Mouse (Mus musculus): Measurements from ENCODE around the gene Kctd3. TPM values are rescaled to one million over a fixed set of nuclear protein-coding genes. Genes with fewer than 3 reads are reported as not detected.

The Kctd3 gene
- polyA plus RNA-seq, 1 experiment from 2014 or later, result 36.4 TPM

- H3K36me3 ChIP-seq (ENCODE audit: control insufficient read depth, insufficient read depth, low read length), result no peaks in the 10 kb centered on the region
- 77% methylated on average over 1 of the region's 1 CpGs for WGBS
- DNase-seq (ENCODE audit: low spot score), result no peak
- no peaks in the 10 kb centered on the region for H3K4me1 ChIP-seq (replicated peaks; ENCODE audit: control insufficient read depth, insufficient read depth, low read length)
- no peak overlapping the region for H3K4me2 ChIP-seq (ENCODE audit: low read length)
- ATAC-seq (replicated peaks; ENCODE audit: low FRiP score, low TSS enrichment, low read depth), result no peak
- H3K4me3 ChIP-seq (ENCODE audit: low read depth, low read length), result no peak overlapping the region
- H3K9ac ChIP-seq (ENCODE audit: low read length), result no peak overlapping the region
- H3K27ac ChIP-seq (ENCODE audit: low read depth), result no peak overlapping the region
- H3K9me3 ChIP-seq (ENCODE audit: control insufficient read depth, low read length), result no peaks in the 10 kb centered on the region
- H3K27me3 ChIP-seq (replicated peaks; ENCODE audit: control insufficient read depth, insufficient read depth, low read length), result no peaks in the 10 kb centered on the region
Measured at GRCm38 (mm10) chr1:189023701-189024080, 16.1 kb upstream of the Kctd3 start.

- DNase-seq (ENCODE audit: low spot score) (peak; percentile 56), ATAC-seq (replicated peaks; ENCODE audit: low FRiP score, low TSS enrichment, low read depth) (no peak)
- Histone ChIP-seq H3K27me3 (replicated peaks; ENCODE audit: control insufficient read depth, insufficient read depth, low read length) (no peaks in the 10 kb centered on the region), H3K9ac (ENCODE audit: low read length) (no peak overlapping the region), H3K27ac (ENCODE audit: low read depth) (no peak overlapping the region), H3K36me3 (ENCODE audit: control insufficient read depth, insufficient read depth, low read length) (no peaks in the 10 kb centered on the region), H3K4me1 (replicated peaks; ENCODE audit: control insufficient read depth, insufficient read depth, low read length) (no peaks in the 10 kb centered on the region), H3K4me2 (ENCODE audit: low read length) (no peak overlapping the region), H3K4me3 (ENCODE audit: low read depth, low read length) (no peak overlapping the region), H3K9me3 (ENCODE audit: control insufficient read depth, low read length) (no peaks in the 10 kb centered on the region)
- WGBS, result 47% methylated on average over 7 of the region's 7 CpGs
Measured at GRCm38 (mm10) chr1:189022925-189023700, 15.5 kb upstream of the Kctd3 start.

- ATAC-seq (replicated peaks; ENCODE audit: low FRiP score, low TSS enrichment, low read depth), result no peak
- H3K9me3 ChIP-seq (ENCODE audit: control insufficient read depth, low read length), result no peaks in the 10 kb centered on the region
Measured at GRCm38 (mm10) chr1:189015372-189015771, 7.7 kb upstream of the Kctd3 start.

GRCm38 (mm10) chr1:189013587-189013921 is 5.9 kb upstream of the Kctd3 start:
- 10% methylated on average over 4 of the region's 4 CpGs for WGBS
- no peak overlapping the region for H3K27ac ChIP-seq (ENCODE audit: low read depth)
- no peak for DNase-seq (ENCODE audit: low spot score)
- no peaks in the 10 kb centered on the region for H3K27me3 ChIP-seq (replicated peaks; ENCODE audit: control insufficient read depth, insufficient read depth, low read length)
- H3K9ac ChIP-seq (ENCODE audit: low read length), result peak overlapping the region; percentile 29; the same call in 1 of the 2 replicates
- H3K4me1 ChIP-seq (replicated peaks; ENCODE audit: control insufficient read depth, insufficient read depth, low read length), result peaks cover 13% of the 10 kb centered on the region; the same call in 1 of the 2 replicates
- H3K4me2 ChIP-seq (ENCODE audit: low read length), result peak overlapping the region; percentile 45
- H3K4me3 ChIP-seq (ENCODE audit: low read depth, low read length), result no peak overlapping the region
- no peaks in the 10 kb centered on the region for H3K36me3 ChIP-seq (ENCODE audit: control insufficient read depth, insufficient read depth, low read length)
- H3K9me3 ChIP-seq (ENCODE audit: control insufficient read depth, low read length), result no peaks in the 10 kb centered on the region
- peak; percentile 29; the same call in 1 of the 2 replicates for ATAC-seq (replicated peaks; ENCODE audit: low FRiP score, low TSS enrichment, low read depth)

More at GRCm38 (mm10) chr1:189015372-189015771, 7.7 kb upstream of the Kctd3 start:
- Histone ChIP-seq H3K36me3 (ENCODE audit: control insufficient read depth, insufficient read depth, low read length) (no peaks in the 10 kb centered on the region), H3K27me3 (replicated peaks; ENCODE audit: control insufficient read depth, insufficient read depth, low read length) (no peaks in the 10 kb centered on the region), H3K27ac (ENCODE audit: low read depth) (no peak overlapping the region), H3K9ac (ENCODE audit: low read length) (no peak overlapping the region), H3K4me3 (ENCODE audit: low read depth, low read length) (no peak overlapping the region), H3K4me2 (ENCODE audit: low read length) (no peak overlapping the region), H3K4me1 (replicated peaks; ENCODE audit: control insufficient read depth, insufficient read depth, low read length) (peaks cover 13% of the 10 kb centered on the region; the same call in 1 of the 2 replicates)
- WGBS, result 79% methylated on average over 2 of the region's 2 CpGs
- DNase-seq (ENCODE audit: low spot score), result no peak

- Histone ChIP-seq H3K27ac (ENCODE audit: low read depth) (no peak overlapping the region), H3K4me1 (replicated peaks; ENCODE audit: control insufficient read depth, insufficient read depth, low read length) (peaks cover 13% of the 10 kb centered on the region; the same call in 1 of the 2 replicates), H3K4me2 (ENCODE audit: low read length) (peak overlapping the region; percentile 45), H3K9me3 (ENCODE audit: control insufficient read depth, low read length) (no peaks in the 10 kb centered on the region), H3K36me3 (ENCODE audit: control insufficient read depth, insufficient read depth, low read length) (no peaks in the 10 kb centered on the region), H3K4me3 (ENCODE audit: low read depth, low read length) (peak overlapping the region; percentile 13), H3K9ac (ENCODE audit: low read length) (peak overlapping the region; percentile 29; the same call in 1 of the 2 replicates), H3K27me3 (replicated peaks; ENCODE audit: control insufficient read depth, insufficient read depth, low read length) (no peaks in the 10 kb centered on the region)
- peak; percentile 73 for DNase-seq (ENCODE audit: low spot score)
- peak; percentile 45; the same call in 1 of the 2 replicates for ATAC-seq (replicated peaks; ENCODE audit: low FRiP score, low TSS enrichment, low read depth)
- 2% methylated on average over 16 of the region's 16 CpGs for WGBS
Measured at GRCm38 (mm10) chr1:189012846-189013586, 5.4 kb upstream of the Kctd3 start.

GRCm38 (mm10) chr1:189010671-189011070 is 3.0 kb upstream of the Kctd3 start:
- H3K9ac ChIP-seq (ENCODE audit: low read length), result no peak overlapping the region
- H3K9me3 ChIP-seq (ENCODE audit: control insufficient read depth, low read length), result no peaks in the 10 kb centered on the region
- no peak overlapping the region for H3K4me3 ChIP-seq (ENCODE audit: low read depth, low read length)
- 0 out of 2 replicates have a peak, but pooled peaks cover 1% of the 10 kb centered on the region for H3K36me3 ChIP-seq (ENCODE audit: control insufficient read depth, insufficient read depth, low read length)
- H3K27me3 ChIP-seq (replicated peaks; ENCODE audit: control insufficient read depth, insufficient read depth, low read length), result no peaks in the 10 kb centered on the region
- no peak overlapping the region for H3K27ac ChIP-seq (ENCODE audit: low read depth)
- ATAC-seq (replicated peaks; ENCODE audit: low FRiP score, low TSS enrichment, low read depth), result no peak
- peaks cover 27% of the 10 kb centered on the region for H3K4me1 ChIP-seq (replicated peaks; ENCODE audit: control insufficient read depth, insufficient read depth, low read length)
- 86% methylated on average over 4 of the region's 4 CpGs for WGBS
- no peak for DNase-seq (ENCODE audit: low spot score)
- no peak overlapping the region for H3K4me2 ChIP-seq (ENCODE audit: low read length)

- Histone ChIP-seq H3K36me3 (ENCODE audit: control insufficient read depth, insufficient read depth, low read length) (peaks cover 6% of the 10 kb centered on the region; the same call in 1 of the 2 replicates), H3K4me1 (replicated peaks; ENCODE audit: control insufficient read depth, insufficient read depth, low read length) (peaks cover 20% of the 10 kb centered on the region), H3K4me2 (ENCODE audit: low read length) (peak overlapping the region; percentile 32), H3K27ac (ENCODE audit: low read depth) (no peak overlapping the region), H3K4me3 (ENCODE audit: low read depth, low read length) (peak overlapping the region; percentile 98), H3K9me3 (ENCODE audit: control insufficient read depth, low read length) (no peaks in the 10 kb centered on the region), H3K27me3 (replicated peaks; ENCODE audit: control insufficient read depth, insufficient read depth, low read length) (no peaks in the 10 kb centered on the region), H3K9ac (ENCODE audit: low read length) (no peak overlapping the region)
- 50% methylated on average over 7 of the region's 7 CpGs for WGBS
- ATAC-seq (replicated peaks; ENCODE audit: low FRiP score, low TSS enrichment, low read depth) (peak; percentile 56), DNase-seq (ENCODE audit: low spot score) (no peak)
Measured at GRCm38 (mm10) chr1:189007980-189008324, 311 bp upstream of the Kctd3 start.

GRCm38 (mm10) chr1:189006826-189007225 is 815 bp downstream of the Kctd3 start:
- WGBS, result 1% methylated on average over 7 of the region's 7 CpGs
- Histone ChIP-seq H3K4me1 (replicated peaks; ENCODE audit: control insufficient read depth, insufficient read depth, low read length) (peaks cover 17% of the 10 kb centered on the region), H3K4me3 (ENCODE audit: low read depth, low read length) (peak overlapping the region; percentile 98), H3K27me3 (replicated peaks; ENCODE audit: control insufficient read depth, insufficient read depth, low read length) (no peaks in the 10 kb centered on the region), H3K9ac (ENCODE audit: low read length) (peak overlapping the region; percentile 97), H3K36me3 (ENCODE audit: control insufficient read depth, insufficient read depth, low read length) (peaks cover 9% of the 10 kb centered on the region; the same call in 1 of the 2 replicates), H3K4me2 (ENCODE audit: low read length) (peak overlapping the region; percentile 71), H3K27ac (ENCODE audit: low read depth) (no peak overlapping the region), H3K9me3 (ENCODE audit: control insufficient read depth, low read length) (no peaks in the 10 kb centered on the region)
- DNase-seq (ENCODE audit: low spot score) (peak; percentile 65), ATAC-seq (replicated peaks; ENCODE audit: low FRiP score, low TSS enrichment, low read depth) (peak; percentile 37; the same call in 1 of the 2 replicates)

All from intestine, embryonic 14.5 days (tissue).